Mouse (Mus musculus) ES-E14 (cell line): ENCODE data around the gene Nup93. TPM values are rescaled to one million over a fixed set of nuclear protein-coding genes. Genes with fewer than 3 reads are reported as not detected.

ENCODE experiments used
- DNase-seq: peaks from one replicate; pipeline ENCODE4 v3.0.0-alpha.2; 2013; ENCODE audit warnings: low read depth, low spot score
- H3K27ac ChIP-seq: 2 replicates; pipeline ENCODE4 v1.5.1; 2012; ENCODE audit warnings: low read depth, mild to moderate bottlenecking, low read length, moderate library complexity, mixed read lengths; ENCODE audit not compliant: poor library complexity, insufficient read depth, severe bottlenecking
- H3K36me3 ChIP-seq: 2 replicates; pipeline ENCODE4 v1.6.1; 2012; ENCODE audit warnings: mild to moderate bottlenecking, low read length, moderate library complexity, mixed read lengths; ENCODE audit not compliant: control insufficient read depth, poor library complexity, insufficient read depth, severe bottlenecking
- H3K4me1 ChIP-seq, 2 experiments: fragments of 150-350 bp in 1 of 2; sonication (generic) in 1 of 2; 2 replicates each; pipeline ENCODE4 v1.6.1; 2012; ENCODE audit warnings: low read length in 2 of 2, mild to moderate bottlenecking in 1 of 2, mixed read lengths in 1 of 2; ENCODE audit not compliant: control insufficient read depth in 2 of 2, insufficient read depth in 2 of 2, poor library complexity in 1 of 2
- H3K4me3 ChIP-seq, 2 experiments: fragments of 150-350 bp in 1 of 2; sonication (generic) in 1 of 2; 2 replicates each; pipeline ENCODE4 v1.5.1; 2012; ENCODE audit warnings: low read length in 2 of 2, low read depth in 1 of 2, mild to moderate bottlenecking in 1 of 2, mixed read lengths in 1 of 2; ENCODE audit not compliant: insufficient read depth in 1 of 2, poor library complexity in 1 of 2, severe bottlenecking in 1 of 2
- H3K9ac ChIP-seq: 2 replicates; pipeline ENCODE4 v1.6.1; 2012; ENCODE audit warnings: low read depth, mild to moderate bottlenecking, low read length, mixed read lengths; ENCODE audit not compliant: poor library complexity, insufficient read depth, severe bottlenecking
- H3K9me3 ChIP-seq: fragments of 150-350 bp; sonication (generic); 2 replicates; pipeline ENCODE4 v1.6.1; 2012; ENCODE audit warnings: low read depth, mild to moderate bottlenecking, low read length; ENCODE audit not compliant: control insufficient read depth, insufficient read depth
- CHD2 ChIP-seq: IDR thresholded peaks from 2 replicates; pipeline ENCODE4 v1.6.1; 2014; ENCODE audit warnings: mild to moderate bottlenecking, low read depth, low read length, inconsistent platforms
- HCFC1 ChIP-seq: IDR thresholded peaks from 2 replicates; pipeline ENCODE4 v1.6.1; 2012; ENCODE audit warnings: low read length, inconsistent platforms, borderline replicate concordance; ENCODE audit not compliant: insufficient read depth
- MAFK ChIP-seq: IDR thresholded peaks from 2 replicates; pipeline ENCODE4 v1.6.1; 2014; ENCODE audit warnings: mild to moderate bottlenecking, low read depth, low read length, inconsistent platforms; ENCODE audit not compliant: insufficient read depth
- ZC3H11A ChIP-seq: IDR thresholded peaks from 2 replicates; pipeline ENCODE4 v1.6.1; 2012; ENCODE audit warnings: low read depth, mild to moderate bottlenecking, inconsistent platforms, low read length, borderline replicate concordance
- ZNF384 ChIP-seq: IDR thresholded peaks from 2 replicates; pipeline ENCODE4 v1.6.1; 2012; ENCODE audit warnings: low read depth, low read length, inconsistent platforms
- in situ Hi-C, 2 experiments: fragments of 600-800 bp; cut with MboI; formaldehyde crosslinking; loops; one replicate each; pipeline ENCODE4 v1.15.1; 2025; ENCODE audit warnings: low sequenced_read_pairs in 2 of 2, inconsistent platforms in 1 of 2; ENCODE audit not compliant: unreplicated experiment in 2 of 2
- total RNA-seq: library from RNA; depleted of rRNA; stranded (reverse); fragments of 300-350 nt; gene quantifications from 2 replicates; pipeline ENCODE4 v1.2.3, GENCODE M21; 2012

The Nup93 gene
- total RNA-seq, 1 experiment = 92.5 TPM

- no peak for DNase-seq
- H3K9ac ChIP-seq = no peak overlapping the region
- TF ChIP-seq ZC3H11A = no peak
- no peak for TF ChIP-seq CHD2
- no peak for TF ChIP-seq MAFK
- TF ChIP-seq ZNF384 = no peak
- TF ChIP-seq HCFC1 = no peak
- peaks cover 0 to 17% of the 10 kb centered on the region in 2 experiments; a peak in 3 of 4 replicates for H3K4me1 ChIP-seq
- in situ Hi-C loops = no loop called here
- no peaks in the 10 kb centered on the region; the same call in 1 of the 2 replicates for H3K36me3 ChIP-seq
- no peak overlapping the region for H3K27ac ChIP-seq
- H3K4me3 ChIP-seq = no peak overlapping the region
- no peaks in the 10 kb centered on the region for H3K9me3 ChIP-seq
Measured at GRCm38 (mm10) chr8:94322083-94322482, 107.7 kb downstream of the Nup93 start.

GRCm38 (mm10) chr8:94323041-94323440 lies 108.7 kb downstream of the Nup93 start:
- TF ChIP-seq MAFK (no peak), ZC3H11A (no peak), HCFC1 (no peak), ZNF384 (no peak), CHD2 (no peak)
- no peak for DNase-seq
- Histone ChIP-seq H3K36me3 (no peaks in the 10 kb centered on the region; the same call in 1 of the 2 replicates), H3K4me3 (no peak overlapping the region), H3K9me3 (no peaks in the 10 kb centered on the region), H3K27ac (no peak overlapping the region), H3K4me1 (peaks cover 0 to 17% of the 10 kb centered on the region in 2 experiments; a peak in 3 of 4 replicates), H3K9ac (no peak overlapping the region)
- in situ Hi-C loops = no loop called here

GRCm38 (mm10) chr8:94324071-94324470 lies 109.7 kb downstream of the Nup93 start:
- Histone ChIP-seq H3K27ac (no peak overlapping the region), H3K36me3 (no peaks in the 10 kb centered on the region; the same call in 1 of the 2 replicates), H3K4me1 (peaks cover 0 to 17% of the 10 kb centered on the region in 2 experiments; a peak in 3 of 4 replicates), H3K4me3 (no peak overlapping the region), H3K9me3 (no peaks in the 10 kb centered on the region), H3K9ac (0 out of 2 replicates have a peak overlapping the region, but pooled peaks have one; percentile 28)
- no peak for TF ChIP-seq MAFK
- TF ChIP-seq ZNF384 = no peak
- no peak for TF ChIP-seq HCFC1
- TF ChIP-seq CHD2 = no peak
- TF ChIP-seq ZC3H11A = no peak
- DNase-seq = peak; percentile 16
- in situ Hi-C loops = no loop called here

GRCm38 (mm10) chr8:94326016-94326415 lies 111.7 kb downstream of the Nup93 start:
- in situ Hi-C loops = no loop called here
- Histone ChIP-seq H3K27ac (no peak overlapping the region), H3K9me3 (no peaks in the 10 kb centered on the region), H3K4me3 (no peak overlapping the region), H3K9ac (no peak overlapping the region), H3K4me1 (peaks cover 0 to 14% of the 10 kb centered on the region in 2 experiments; a peak in 3 of 4 replicates), H3K36me3 (no peaks in the 10 kb centered on the region)
- TF ChIP-seq CHD2 (no peak), HCFC1 (no peak), MAFK (no peak), ZC3H11A (no peak), ZNF384 (no peak)
- no peak for DNase-seq
